Mouse (Mus musculus) macrophage (primary cell): ENCODE measurements around the gene Ncstn. TPM values are rescaled to one million over a fixed set of nuclear protein-coding genes. Genes with fewer than 3 reads are reported as not detected.

Source experiments
- H3K27ac ChIP-seq: fragments of 350-480 bp; formaldehyde crosslinking; 2 replicates; pipeline ENCODE4 v1.9.0; 2021
- H3K36me3 ChIP-seq: fragments of 350-480 bp; formaldehyde crosslinking; 2 replicates; pipeline ENCODE4 v1.9.0; 2021; ENCODE audit errors: inconsistent target
- H3K4me3 ChIP-seq: fragments of 350-480 bp; formaldehyde crosslinking; 2 replicates; pipeline ENCODE4 v1.9.0; 2021; ENCODE audit errors: inconsistent target
- H3K79me2 ChIP-seq: fragments of 350-480 bp; formaldehyde crosslinking; 2 replicates; pipeline ENCODE4 v1.9.0; 2021; ENCODE audit errors: inconsistent target
- WGBS: methylation state at CpG from one replicate; pipeline ENCODE4 v1.1.7; 2026; ENCODE audit warnings: inconsistent platforms; ENCODE audit not compliant: missing documents; 5-methylcytosine and 5-hydroxymethylcytosine counted together
- polyA plus RNA-seq: library from polyadenylated mRNA; stranded (reverse); fragments of 250-400 nt; gene quantifications from 3 replicates; pipeline ENCODE4 v1.2.4, GENCODE M21; 2018; ENCODE audit warnings: inconsistent platforms

The Ncstn gene
- polyA plus RNA-seq, 1 experiment from 2014 or later: 102 TPM

- Histone ChIP-seq H3K27ac (no peak overlapping the region), H3K4me3 (no peak overlapping the region), H3K79me2 (no peaks in the 10 kb centered on the region), H3K36me3 (peaks cover 94% of the 10 kb centered on the region)
- WGBS: 89% methylated on average over 4 of the region's 4 CpGs
These were observed 21.0 kb upstream of the Ncstn start for GRCm38 (mm10) chr1:172103619-172104018.

- 92% methylated on average over 6 of the region's 6 CpGs for WGBS
- no peak overlapping the region for H3K4me3 ChIP-seq
- H3K36me3 ChIP-seq: peaks cover 77% of the 10 kb centered on the region
- no peak overlapping the region for H3K27ac ChIP-seq
- no peaks in the 10 kb centered on the region for H3K79me2 ChIP-seq
These were observed 16.9 kb upstream of the Ncstn start for GRCm38 (mm10) chr1:172099325-172100033.

- peaks cover 77% of the 10 kb centered on the region for H3K36me3 ChIP-seq
These were observed 12.6 kb upstream of the Ncstn start for GRCm38 (mm10) chr1:172095202-172095601.

GRCm38 (mm10) chr1:172094295-172094694, 11.7 kb upstream of the Ncstn start:
- H3K36me3 ChIP-seq: peaks cover 77% of the 10 kb centered on the region

More at GRCm38 (mm10) chr1:172095202-172095601, 12.6 kb upstream of the Ncstn start:
- H3K27ac ChIP-seq: no peak overlapping the region
- no peaks in the 10 kb centered on the region; the same call in 1 of the 2 replicates for H3K79me2 ChIP-seq
- 82% methylated on average over 6 of the region's 6 CpGs for WGBS
- H3K4me3 ChIP-seq: no peak overlapping the region

GRCm38 (mm10) chr1:172093522-172093921, 10.9 kb upstream of the Ncstn start:
- H3K4me3 ChIP-seq: no peak overlapping the region
- peaks cover 79% of the 10 kb centered on the region for H3K36me3 ChIP-seq
- WGBS: 81% methylated on average over 3 of the region's 3 CpGs
- no peak overlapping the region for H3K27ac ChIP-seq
- H3K79me2 ChIP-seq: peaks cover 14% of the 10 kb centered on the region; the same call in 1 of the 2 replicates

More at GRCm38 (mm10) chr1:172094295-172094694, 11.7 kb upstream of the Ncstn start:
- H3K4me3 ChIP-seq: no peak overlapping the region
- peaks cover 7% of the 10 kb centered on the region; the same call in 1 of the 2 replicates for H3K79me2 ChIP-seq
- H3K27ac ChIP-seq: no peak overlapping the region

- H3K79me2 ChIP-seq: peaks cover 100% of the 10 kb centered on the region
- H3K36me3 ChIP-seq: peaks cover 20% of the 10 kb centered on the region
- WGBS: 1% methylated on average over 24 of the region's 24 CpGs
- peak overlapping the region; percentile 82 for H3K27ac ChIP-seq
- peak overlapping the region; percentile 95 for H3K4me3 ChIP-seq
These were observed 377 bp upstream of the Ncstn start for GRCm38 (mm10) chr1:172082899-172083445.

GRCm38 (mm10) chr1:172077981-172078380, 4.6 kb downstream of the Ncstn start:
- no peak overlapping the region for H3K4me3 ChIP-seq
- peaks cover 70% of the 10 kb centered on the region for H3K79me2 ChIP-seq
- no peak overlapping the region for H3K27ac ChIP-seq
- WGBS: 85% methylated on average over 5 of the region's 5 CpGs
- peaks cover 62% of the 10 kb centered on the region for H3K36me3 ChIP-seq

GRCm38 (mm10) chr1:172072604-172073003, 10.0 kb downstream of the Ncstn start:
- Histone ChIP-seq H3K27ac (no peak overlapping the region), H3K36me3 (peaks cover 92% of the 10 kb centered on the region), H3K79me2 (peaks cover 16% of the 10 kb centered on the region; the same call in 1 of the 2 replicates), H3K4me3 (no peak overlapping the region)
- 95% methylated on average over 7 of the region's 7 CpGs for WGBS

GRCm38 (mm10) chr1:172071556-172071955, 11.0 kb downstream of the Ncstn start:
- Histone ChIP-seq H3K4me3 (no peak overlapping the region), H3K27ac (no peak overlapping the region), H3K79me2 (peaks cover 6% of the 10 kb centered on the region; the same call in 1 of the 2 replicates), H3K36me3 (peaks cover 100% of the 10 kb centered on the region)
- WGBS: 76% methylated on average over 4 of the region's 4 CpGs

- WGBS: 100% methylated on average over 6 of the region's 6 CpGs
- no peak overlapping the region for H3K4me3 ChIP-seq
- no peak overlapping the region for H3K27ac ChIP-seq
- H3K79me2 ChIP-seq: no peaks in the 10 kb centered on the region
- H3K36me3 ChIP-seq: peaks cover 100% of the 10 kb centered on the region
These were observed 12.4 kb downstream of the Ncstn start for GRCm38 (mm10) chr1:172070227-172070626.

- 93% methylated on average over 13 of the region's 13 CpGs for WGBS
- H3K4me3 ChIP-seq: no peak overlapping the region
- no peaks in the 10 kb centered on the region for H3K79me2 ChIP-seq
- peaks cover 57% of the 10 kb centered on the region for H3K36me3 ChIP-seq
- H3K27ac ChIP-seq: no peak overlapping the region
These were observed 17.9 kb downstream of the Ncstn start for GRCm38 (mm10) chr1:172064613-172065141.

- H3K27ac ChIP-seq: no peak overlapping the region
- no peaks in the 10 kb centered on the region for H3K79me2 ChIP-seq
- no peak overlapping the region for H3K4me3 ChIP-seq
- WGBS: 84% methylated on average over 4 of the region's 4 CpGs
- peaks cover 45% of the 10 kb centered on the region for H3K36me3 ChIP-seq
These were observed 19.1 kb downstream of the Ncstn start for GRCm38 (mm10) chr1:172063291-172064023.

GRCm38 (mm10) chr1:172062101-172062500, 20.5 kb downstream of the Ncstn start:
- no peak overlapping the region for H3K27ac ChIP-seq
- no peak overlapping the region for H3K4me3 ChIP-seq
- no peaks in the 10 kb centered on the region for H3K79me2 ChIP-seq
- WGBS: 82% methylated on average over 2 of the region's 2 CpGs
- peaks cover 31% of the 10 kb centered on the region for H3K36me3 ChIP-seq

- peaks cover 22% of the 10 kb centered on the region for H3K36me3 ChIP-seq
- WGBS: 87% methylated on average over 7 of the region's 8 CpGs
- H3K4me3 ChIP-seq: no peak overlapping the region
- H3K27ac ChIP-seq: no peak overlapping the region
- H3K79me2 ChIP-seq: no peaks in the 10 kb centered on the region
These were observed 21.4 kb downstream of the Ncstn start for GRCm38 (mm10) chr1:172061217-172061616.
